Mouse (Mus musculus) kidney, adult 8-10 months (tissue): ENCODE measurements at regions not wholly inside any gene's neighbourhood (a gene's known extent, or its start where the extent isn't known, plus 50 kb on each side); places are given as distances from the start of the nearest gene placed in this dataset.

ENCODE experiments used
- DNase-seq, 2 experiments: peaks; one replicate each; pipeline ENCODE4 v3.0.0; 2022

- DNase-seq, result peak in 1 of 2 experiments; percentile 22
Observed at GRCm38 (mm10) chr3:9884691-9885354, 203.1 kb upstream of the Gm9833 start.

GRCm38 (mm10) chr3:9885565-9885964 lies 202.3 kb upstream of the Gm9833 start:
- peak; percentile 9 to 14 for DNase-seq

- DNase-seq, result no peak
Observed at GRCm38 (mm10) chr3:9886077-9886476, 201.8 kb upstream of the Gm9833 start.

- no peak for DNase-seq
Observed at GRCm38 (mm10) chr3:9886765-9887626, 200.9 kb upstream of the Gm9833 start.

- no peak for DNase-seq
Observed at GRCm38 (mm10) chr3:9887627-9887994, 200.3 kb upstream of the Gm9833 start.

- DNase-seq, result no peak
Observed at GRCm38 (mm10) chr3:9888051-9888450, 199.9 kb upstream of the Gm9833 start.

DNA sequence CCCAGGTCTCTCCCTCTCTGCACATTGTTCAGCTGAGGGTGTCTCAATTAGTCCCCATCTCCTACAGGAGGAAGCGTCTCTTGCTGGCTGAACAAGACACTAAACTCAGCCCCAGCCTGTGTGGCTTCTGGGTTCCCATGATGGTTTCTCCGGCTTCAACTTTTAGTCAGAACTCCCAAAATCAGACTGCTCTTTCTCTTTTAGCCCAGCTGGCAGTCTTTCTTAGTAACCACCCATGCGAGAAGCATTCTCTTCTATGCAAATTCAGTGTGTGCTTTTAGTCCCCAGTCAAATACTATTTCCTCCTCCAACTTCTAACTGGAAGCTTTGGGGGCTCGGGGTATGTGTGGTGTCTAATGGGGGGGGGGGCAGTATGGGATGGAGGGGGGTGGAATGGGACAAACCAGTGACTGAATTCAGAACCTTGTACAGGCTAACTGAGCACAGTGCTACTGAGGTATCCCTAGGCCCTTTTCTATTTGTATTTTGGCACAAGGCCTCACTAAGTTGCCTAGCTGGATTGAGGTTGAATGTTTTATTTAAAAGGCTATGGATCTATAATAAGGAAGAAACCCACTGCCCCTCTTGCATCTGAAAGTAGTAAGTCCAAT lies 194.9 kb upstream of the Gm9833 start:
- DNase-seq, result no peak

DNA sequence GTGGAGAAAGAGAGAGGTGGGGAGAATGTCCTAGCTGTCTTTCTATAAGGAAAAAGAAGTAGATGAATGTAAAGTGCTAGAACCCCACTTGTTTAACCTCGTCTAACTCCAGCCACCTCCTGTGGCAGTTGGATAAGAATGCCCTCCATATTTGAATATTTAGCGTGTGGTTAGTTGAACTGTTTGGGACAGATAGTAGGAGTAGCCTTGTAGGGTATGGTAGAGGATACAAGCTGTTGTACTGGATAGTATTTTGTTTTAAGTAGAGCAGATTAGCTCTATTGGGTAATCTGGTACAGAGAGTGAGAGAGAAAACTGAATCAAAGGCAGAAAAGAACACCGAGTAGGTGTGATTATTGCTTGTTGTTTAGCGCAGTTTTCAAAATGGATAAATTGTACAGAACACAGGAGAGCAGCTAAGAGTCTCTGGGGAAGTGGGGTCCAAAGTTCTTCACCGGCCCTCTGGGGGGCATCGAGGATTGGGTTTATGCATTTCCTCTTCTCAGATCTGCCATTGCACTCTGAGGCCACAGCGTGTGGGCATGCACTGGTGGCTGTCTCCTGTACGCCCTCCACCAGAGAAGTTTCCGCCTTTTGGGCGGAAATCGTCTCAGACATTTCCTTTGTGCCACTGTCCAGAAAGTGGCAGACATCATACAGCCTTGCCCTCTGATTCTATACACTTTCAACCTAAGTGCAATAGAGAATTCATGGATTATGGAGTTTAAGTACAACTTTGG lies 192.3 kb upstream of the Gm9833 start:
- no peak for DNase-seq

DNA sequence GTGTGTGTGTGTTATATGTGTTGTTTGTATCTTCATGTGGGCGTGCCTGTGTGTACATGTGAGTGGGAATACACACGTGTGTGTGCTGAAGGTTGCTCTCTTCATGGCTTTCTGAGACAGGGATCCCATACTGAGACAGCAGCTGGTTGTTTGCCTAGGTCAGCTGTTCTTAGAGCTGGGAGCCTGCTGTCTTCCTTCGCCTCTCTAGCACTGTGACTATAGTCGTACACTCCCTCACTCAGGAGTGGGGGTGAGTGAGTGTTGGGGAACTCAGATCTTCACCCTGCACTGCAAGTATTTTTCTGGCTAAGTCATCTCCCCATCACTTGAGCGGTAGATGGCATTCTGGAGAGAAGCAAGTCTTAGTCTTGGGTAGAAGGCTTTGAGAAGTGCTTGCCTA lies 191.6 kb upstream of the Gm9833 start:
- no peak for DNase-seq

- no peak for DNase-seq
Observed at GRCm38 (mm10) chr3:9901663-9902062, 186.2 kb upstream of the Gm9833 start.

DNA sequence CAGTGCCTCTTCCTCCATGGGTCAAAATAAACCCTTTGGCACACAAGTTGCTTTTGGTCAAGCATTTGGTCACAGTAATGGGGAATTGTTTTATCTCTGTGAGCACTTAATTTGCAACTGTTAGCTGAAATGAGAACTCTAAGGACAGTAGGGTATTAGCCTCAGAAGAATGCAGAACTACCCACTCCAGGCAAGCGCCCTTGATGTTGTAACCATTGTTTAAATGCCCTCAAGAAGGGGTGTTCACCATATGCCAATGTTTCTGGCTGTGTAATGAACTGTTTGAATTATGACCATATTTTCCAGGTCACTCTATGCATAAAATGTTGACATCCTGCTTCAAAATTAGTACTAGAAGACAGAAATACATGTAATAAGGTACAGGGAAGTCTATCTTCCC lies 174.6 kb upstream of the Gm9833 start:
- DNase-seq, result no peak

DNA sequence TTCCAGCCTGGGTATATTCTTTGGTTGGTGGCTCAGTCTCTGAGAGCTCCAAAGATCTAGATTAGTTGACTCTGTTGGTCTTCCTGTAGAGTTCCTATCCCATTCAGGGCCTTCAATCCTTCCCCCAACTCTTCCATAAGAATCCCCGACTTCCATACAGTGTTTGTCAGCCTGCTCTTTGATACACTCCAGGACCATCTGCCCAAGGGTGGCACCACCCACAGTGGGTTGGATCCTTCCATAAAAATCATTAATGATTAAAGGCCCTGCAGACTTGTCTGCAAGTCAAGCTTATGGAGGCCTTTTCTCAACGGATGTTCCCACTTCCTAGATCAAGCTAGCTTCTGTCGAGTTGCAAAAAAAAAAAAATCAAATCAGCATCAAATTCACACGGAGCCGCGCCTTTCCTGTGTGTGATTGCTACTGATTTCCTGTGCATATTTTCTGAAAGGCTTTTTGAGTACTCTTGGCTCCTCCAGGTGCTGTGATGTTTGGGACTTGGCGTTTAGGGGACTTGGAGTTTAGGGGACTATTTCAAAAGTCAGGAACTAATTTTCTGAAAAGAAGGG lies 171.3 kb upstream of the Gm9833 start:
- no peak for DNase-seq

GRCm38 (mm10) chr3:9920331-9920730 lies 167.6 kb upstream of the Gm9833 start:
- DNase-seq, result peak in 1 of 2 experiments; percentile 6

DNA sequence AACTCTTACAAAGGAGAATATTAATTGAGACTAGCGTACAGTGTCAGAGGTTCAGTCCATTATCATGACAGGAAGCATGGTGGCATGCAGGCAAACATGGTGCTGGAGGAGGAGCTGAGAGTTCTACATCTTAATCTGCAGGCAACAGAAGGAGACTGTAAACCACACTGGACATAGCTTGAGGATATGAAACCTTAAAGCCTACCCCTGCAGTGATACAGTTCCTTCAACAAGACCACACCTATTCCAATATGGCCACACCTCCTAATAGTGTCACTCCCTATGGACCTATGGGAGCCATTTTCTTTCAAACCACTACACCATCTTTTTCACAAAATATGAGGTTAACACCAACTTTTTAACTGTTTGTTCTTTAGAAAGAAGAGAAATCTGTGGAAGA lies 166.2 kb upstream of the Gm9833 start:
- DNase-seq, result no peak

GRCm38 (mm10) chr3:9922541-9923046 lies 165.3 kb upstream of the Gm9833 start:
- no peak for DNase-seq

- DNase-seq, result no peak
Observed at GRCm38 (mm10) chr3:9924630-9925029, 163.3 kb upstream of the Gm9833 start.

- DNase-seq, result no peak
Observed at GRCm38 (mm10) chr3:9936853-9937441, 151.0 kb upstream of the Gm9833 start.

DNA sequence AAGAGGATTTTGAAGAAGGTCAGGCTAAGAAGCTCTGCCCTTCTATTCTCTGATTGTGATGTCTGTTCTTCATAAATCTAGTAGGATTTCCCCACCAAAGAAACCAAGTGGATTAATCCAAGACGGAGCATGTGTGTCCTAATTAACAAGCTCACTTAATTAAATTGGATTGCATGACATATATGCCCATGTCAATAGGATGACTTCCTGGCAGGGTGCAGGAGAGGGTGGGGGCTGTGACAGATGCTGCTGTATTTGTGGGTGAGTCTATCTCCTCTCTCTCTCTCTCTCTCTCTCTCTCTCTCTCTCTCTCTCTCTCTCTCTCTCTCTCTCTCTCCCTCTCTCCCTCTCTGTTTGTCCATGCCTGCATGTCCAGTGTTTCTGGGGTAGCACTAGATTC lies 149.3 kb upstream of the Gm9833 start:
- no peak for DNase-seq

DNA sequence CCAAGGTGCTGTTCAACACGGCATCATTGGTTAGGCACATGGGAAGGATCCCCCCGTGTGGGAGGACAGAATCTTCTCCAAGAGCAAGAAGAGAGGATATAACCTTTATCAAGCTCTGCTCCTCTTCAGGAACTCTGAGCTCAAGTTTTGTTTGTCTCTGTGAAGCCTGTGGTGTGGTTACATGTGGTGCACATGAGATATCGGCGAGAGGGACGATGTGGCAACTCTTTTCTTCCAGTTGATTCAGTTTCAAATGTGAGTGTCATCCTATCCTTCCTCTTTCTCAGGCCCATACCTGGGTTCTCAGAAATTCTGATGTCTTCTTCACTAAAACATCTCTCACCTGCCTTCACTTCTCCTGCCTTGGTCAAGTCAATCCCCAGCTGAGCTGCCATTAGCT lies 145.3 kb upstream of the Gm9833 start:
- DNase-seq, result no peak

- DNase-seq, result peak; percentile 45 to 69
Observed at GRCm38 (mm10) chr3:9947357-9948065, 140.4 kb upstream of the Gm9833 start.

- no peak for DNase-seq
Observed at GRCm38 (mm10) chr3:9948114-9948513, 139.8 kb upstream of the Gm9833 start.

DNA sequence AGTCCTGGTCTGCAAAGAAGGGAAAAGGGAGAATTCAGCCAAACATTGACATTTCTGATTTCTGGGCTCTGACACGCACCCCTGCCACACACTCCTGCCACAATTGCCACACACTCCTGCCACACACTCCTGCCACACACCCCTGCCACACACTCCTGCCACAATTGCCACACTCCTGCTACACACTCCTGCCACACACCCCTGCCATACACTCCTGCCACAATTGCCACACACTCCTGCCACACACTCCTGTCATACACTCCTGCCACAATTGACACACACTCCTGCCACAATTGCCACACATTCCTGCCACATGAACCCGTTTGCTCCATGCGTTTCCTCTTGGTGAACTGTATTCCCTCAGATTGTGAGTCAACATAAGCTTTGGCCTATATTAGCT lies 130.0 kb upstream of the Gm9833 start:
- DNase-seq, result no peak
